Mouse (Mus musculus) hindbrain, embryonic 16.5 days (tissue): ENCODE measurements at regions not wholly inside any gene's neighbourhood (a gene's known extent, or its start where the extent isn't known, plus 50 kb on each side); places are given as distances from the start of the nearest gene placed in this dataset.

Source experiments
- ATAC-seq: fragments of 200-750 bp; cut with Nextera tagmentation; 2 replicates; pipeline ENCODE4 v1.8.0; 2017; ENCODE audit warnings: moderate TSS enrichment, moderate library complexity
- H3K27ac ChIP-seq: fragments of 300-500 bp; sonication (generic); 2 replicates; pipeline ENCODE4 v1.5.1; 2014; ENCODE audit warnings: low read depth, mild to moderate bottlenecking, control low read depth, low read length, moderate library complexity
- H3K27me3 ChIP-seq: fragments of 300-500 bp; sonication (generic); replicated peaks from 2 replicates; pipeline ENCODE4 v1.6.1; 2014; ENCODE audit warnings: low read length; ENCODE audit not compliant: control insufficient read depth, insufficient read depth
- H3K36me3 ChIP-seq: fragments of 300-500 bp; sonication (generic); 2 replicates; pipeline ENCODE4 v1.6.1; 2014; ENCODE audit warnings: mild to moderate bottlenecking, low read length, moderate library complexity, mixed read lengths; ENCODE audit not compliant: control insufficient read depth, insufficient read depth
- H3K4me1 ChIP-seq: fragments of 300-500 bp; sonication (generic); 2 replicates; pipeline ENCODE4 v1.6.1; 2014; ENCODE audit warnings: low read depth, low read length; ENCODE audit not compliant: control insufficient read depth, insufficient read depth
- H3K4me2 ChIP-seq: fragments of 300-500 bp; sonication (generic); 2 replicates; pipeline ENCODE4 v1.6.1; 2014; ENCODE audit warnings: mild to moderate bottlenecking, low read length, control low read depth, moderate library complexity
- H3K4me3 ChIP-seq: fragments of 300-500 bp; sonication (generic); 2 replicates; pipeline ENCODE4 v1.5.1; 2014; ENCODE audit warnings: mild to moderate bottlenecking, low read length, control low read depth, moderate library complexity
- H3K9ac ChIP-seq: fragments of 300-500 bp; sonication (generic); 2 replicates; pipeline ENCODE4 v1.6.1; 2014; ENCODE audit warnings: low read depth, mild to moderate bottlenecking, control low read depth, low read length, moderate library complexity
- H3K9me3 ChIP-seq: fragments of 300-500 bp; sonication (generic); 2 replicates; pipeline ENCODE4 v1.6.1; 2014; ENCODE audit warnings: mild to moderate bottlenecking, low read length, moderate library complexity; ENCODE audit not compliant: control insufficient read depth
- WGBS: fragments of 180-500 bp; shearing (Covaris S2); extraction: QIAGEN DNeasy Blood & Tissue Kit; methylation state at CpG from one replicate; pipeline ENCODE4 v1.1.7; 2014; 5-methylcytosine and 5-hydroxymethylcytosine counted together

DNA sequence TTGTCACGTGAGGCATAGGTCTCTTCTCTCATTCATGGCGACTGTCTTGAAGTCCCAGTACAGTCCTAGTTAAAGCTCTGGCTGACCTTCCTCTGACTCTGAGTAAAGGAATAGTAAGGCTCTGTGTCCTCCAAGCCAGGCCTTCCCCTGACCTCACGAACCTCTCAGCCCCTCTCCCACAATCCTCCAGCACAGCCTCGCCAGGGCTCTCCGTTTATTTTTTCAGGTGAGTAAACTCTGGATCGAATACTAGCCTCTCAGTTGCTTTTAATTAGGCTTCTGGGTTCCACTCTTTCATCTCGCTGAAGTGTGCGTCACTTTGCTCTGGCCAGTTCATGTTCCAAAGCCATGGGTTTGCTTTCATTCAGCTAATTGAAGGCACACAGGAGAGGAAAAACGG is 133.8 kb downstream of the Mylk4 start:
- H3K36me3 ChIP-seq: no peaks in the 10 kb centered on the region
- no peak for ATAC-seq
- H3K4me1 ChIP-seq: no peaks in the 10 kb centered on the region
- H3K27ac ChIP-seq: no peak overlapping the region
- H3K9ac ChIP-seq: no peak overlapping the region
- H3K4me3 ChIP-seq: no peak overlapping the region
- WGBS: 75% methylated on average over 9 of the region's 9 CpGs
- H3K9me3 ChIP-seq: no peaks in the 10 kb centered on the region
- H3K4me2 ChIP-seq: no peak overlapping the region
- no peaks in the 10 kb centered on the region for H3K27me3 ChIP-seq

DNA sequence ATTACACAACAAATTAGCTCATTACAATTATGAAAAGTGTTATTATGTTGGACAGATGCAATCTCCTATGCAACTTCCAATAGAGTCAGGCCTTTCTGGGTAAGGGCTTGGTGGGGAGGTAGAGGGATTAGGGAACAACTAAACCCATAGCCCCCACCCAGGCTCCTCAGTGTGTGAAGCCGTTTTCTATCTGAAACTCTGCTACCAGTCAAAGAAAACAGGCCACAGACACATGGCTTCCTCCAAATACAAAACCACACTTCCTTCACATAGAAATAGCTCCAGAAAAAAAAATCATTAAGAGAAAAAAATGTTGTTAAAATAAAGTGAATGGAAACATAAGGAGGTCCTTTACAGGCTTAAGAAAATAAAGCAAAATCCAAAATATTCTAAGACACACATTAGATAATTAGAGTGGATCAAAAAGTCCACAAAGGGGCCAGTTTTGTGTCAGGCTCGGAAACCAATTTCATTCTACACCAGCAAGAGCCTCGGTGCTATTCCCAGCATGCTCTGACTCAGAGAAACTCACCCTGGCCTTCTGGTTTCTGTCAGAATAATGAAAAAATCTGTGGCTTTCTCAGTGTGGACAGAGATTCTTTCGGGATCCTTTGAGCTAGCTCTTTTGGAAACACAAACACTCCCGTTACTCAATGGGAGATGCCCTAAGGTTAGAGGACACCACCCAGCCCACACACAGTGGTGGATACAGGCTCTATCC is 140.6 kb downstream of the Mylk4 start:
- no peak for ATAC-seq
- no peaks in the 10 kb centered on the region for H3K27me3 ChIP-seq
- no peaks in the 10 kb centered on the region for H3K4me1 ChIP-seq
- H3K27ac ChIP-seq: no peak overlapping the region
- H3K4me2 ChIP-seq: no peak overlapping the region
- no peak overlapping the region for H3K4me3 ChIP-seq
- H3K9ac ChIP-seq: no peak overlapping the region
- 69% methylated on average over 5 of the region's 5 CpGs for WGBS
- no peaks in the 10 kb centered on the region for H3K9me3 ChIP-seq
- no peaks in the 10 kb centered on the region for H3K36me3 ChIP-seq

DNA sequence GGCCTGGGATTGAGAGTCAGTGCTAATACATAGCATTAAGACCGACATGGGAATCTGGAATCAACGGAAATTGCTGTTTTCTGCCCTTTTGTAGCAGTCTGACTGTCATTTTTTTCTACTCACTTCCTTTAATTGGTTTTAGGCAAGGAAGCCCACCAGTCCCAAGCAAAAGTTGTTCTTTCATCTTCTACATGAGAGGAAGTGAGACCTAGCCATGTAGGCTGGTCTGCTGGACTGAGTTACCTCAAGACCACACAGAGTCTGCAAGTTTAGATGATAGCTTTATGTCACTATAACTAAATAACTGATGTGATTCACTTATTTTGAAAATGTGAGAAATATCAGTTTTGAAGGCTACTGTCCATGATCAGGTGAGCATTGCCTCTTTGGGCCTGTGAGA is 142.8 kb downstream of the Mylk4 start:
- no peak overlapping the region for H3K27ac ChIP-seq
- no peaks in the 10 kb centered on the region for H3K9me3 ChIP-seq
- H3K4me3 ChIP-seq: no peak overlapping the region
- 88% methylated on average over 2 of the region's 2 CpGs for WGBS
- H3K27me3 ChIP-seq: no peaks in the 10 kb centered on the region
- no peak overlapping the region for H3K4me2 ChIP-seq
- H3K4me1 ChIP-seq: no peaks in the 10 kb centered on the region
- no peaks in the 10 kb centered on the region for H3K36me3 ChIP-seq
- no peak overlapping the region for H3K9ac ChIP-seq
- no peak for ATAC-seq

DNA sequence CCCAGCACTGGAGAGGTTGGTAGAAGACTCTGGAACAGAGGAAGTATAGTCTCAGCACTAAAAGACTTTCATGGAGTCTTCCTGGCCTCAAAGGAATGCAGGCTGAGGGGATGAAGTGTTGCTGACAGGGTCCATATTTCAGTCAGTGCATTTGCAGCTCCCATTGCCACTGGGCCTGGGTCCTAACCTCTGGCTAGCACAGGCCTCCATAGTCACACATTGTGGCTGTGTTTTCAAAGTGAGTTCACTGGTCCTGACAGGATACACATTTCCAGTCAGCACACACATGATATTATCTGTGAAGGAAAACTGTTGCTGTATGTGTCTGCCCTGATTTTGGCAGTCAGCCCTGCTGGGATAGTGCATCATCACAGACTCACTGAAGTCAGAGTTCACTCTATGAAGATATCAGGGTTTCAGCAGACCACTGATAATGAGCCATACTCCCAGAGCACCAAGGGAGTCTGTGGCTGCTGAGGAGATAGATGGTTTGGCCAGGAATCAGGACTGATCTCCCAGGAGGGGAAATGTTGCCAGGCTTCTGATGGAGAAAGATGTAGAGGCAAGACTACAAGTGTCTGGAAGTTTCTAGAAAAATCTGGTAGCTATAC is 153.5 kb downstream of the Mylk4 start:
- H3K9me3 ChIP-seq: no peaks in the 10 kb centered on the region
- H3K27me3 ChIP-seq: no peaks in the 10 kb centered on the region
- H3K9ac ChIP-seq: no peak overlapping the region
- no peak for ATAC-seq
- no peaks in the 10 kb centered on the region for H3K4me1 ChIP-seq
- H3K36me3 ChIP-seq: no peaks in the 10 kb centered on the region
- no peak overlapping the region for H3K4me2 ChIP-seq
- H3K4me3 ChIP-seq: no peak overlapping the region
- H3K27ac ChIP-seq: no peak overlapping the region

DNA sequence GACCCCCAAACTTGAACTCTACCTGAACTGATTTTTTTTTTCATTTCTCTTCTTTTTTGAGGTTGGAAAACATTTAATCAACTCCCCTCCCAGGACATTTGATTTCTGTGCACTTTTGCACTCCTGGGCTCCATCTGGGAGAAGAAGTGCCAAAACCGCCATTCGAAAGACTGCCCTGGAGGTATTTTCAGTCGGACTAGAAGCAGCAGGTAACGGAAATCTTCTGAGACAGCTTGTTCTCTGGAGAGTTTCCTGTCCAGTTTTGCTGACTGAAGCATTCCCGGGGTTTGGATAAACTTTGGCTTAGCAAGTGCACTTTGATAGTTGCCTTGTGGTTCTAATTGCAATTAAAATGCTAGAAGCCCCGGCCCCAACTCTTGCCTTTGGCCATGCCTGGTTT is 169.8 kb downstream of the Mylk4 start:
- no peak overlapping the region for H3K27ac ChIP-seq
- H3K36me3 ChIP-seq: no peaks in the 10 kb centered on the region
- H3K9me3 ChIP-seq: no peaks in the 10 kb centered on the region
- no peaks in the 10 kb centered on the region for H3K27me3 ChIP-seq
- 54% methylated on average over 6 of the region's 6 CpGs for WGBS
- no peak overlapping the region for H3K9ac ChIP-seq
- no peak overlapping the region for H3K4me3 ChIP-seq
- H3K4me1 ChIP-seq: no peaks in the 10 kb centered on the region; the same call in 1 of the 2 replicates
- ATAC-seq: no peak
- no peak overlapping the region for H3K4me2 ChIP-seq

DNA sequence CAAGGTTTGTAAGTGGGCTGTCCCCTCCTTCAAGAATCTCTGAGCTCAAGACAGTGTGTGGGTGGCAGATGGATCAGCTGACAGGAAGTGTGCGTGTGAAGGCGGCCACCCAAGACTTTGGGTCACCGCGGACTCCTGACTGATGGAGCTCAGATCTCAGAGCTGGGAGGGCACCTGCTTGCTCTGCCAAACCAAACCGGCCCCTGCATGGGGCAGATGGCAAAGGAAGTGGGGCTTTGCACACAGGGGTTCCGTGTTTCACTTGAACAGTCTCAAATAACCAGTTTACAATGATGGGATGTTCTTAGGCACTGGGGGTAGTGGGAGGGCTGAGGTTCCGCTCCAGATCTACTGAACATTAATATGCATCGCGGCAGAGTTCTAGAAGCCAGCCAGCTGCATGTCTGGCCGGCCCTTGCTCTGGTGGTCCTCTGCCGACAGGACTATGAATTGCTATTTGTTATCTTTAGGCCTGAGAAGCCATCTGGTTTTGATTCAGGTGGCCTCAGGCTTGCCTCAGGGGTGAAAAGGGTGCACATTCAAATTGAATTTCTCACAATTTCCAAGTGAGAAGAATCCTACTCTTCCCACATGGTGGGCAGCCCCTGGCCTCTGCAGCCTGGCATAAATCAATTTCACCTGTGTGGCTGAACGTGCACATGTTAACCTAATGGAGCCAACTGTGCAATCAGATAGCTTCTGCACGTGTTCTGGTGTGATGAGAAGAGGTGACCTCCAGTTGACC is 172.0 kb downstream of the Mylk4 start:
- Histone ChIP-seq H3K36me3 (no peaks in the 10 kb centered on the region), H3K27ac (no peak overlapping the region), H3K27me3 (no peaks in the 10 kb centered on the region), H3K4me1 (no peaks in the 10 kb centered on the region; the same call in 1 of the 2 replicates), H3K9me3 (no peaks in the 10 kb centered on the region), H3K4me2 (no peak overlapping the region), H3K4me3 (no peak overlapping the region), H3K9ac (no peak overlapping the region)
- no peak for ATAC-seq
- WGBS: 73% methylated on average over 13 of the region's 13 CpGs

DNA sequence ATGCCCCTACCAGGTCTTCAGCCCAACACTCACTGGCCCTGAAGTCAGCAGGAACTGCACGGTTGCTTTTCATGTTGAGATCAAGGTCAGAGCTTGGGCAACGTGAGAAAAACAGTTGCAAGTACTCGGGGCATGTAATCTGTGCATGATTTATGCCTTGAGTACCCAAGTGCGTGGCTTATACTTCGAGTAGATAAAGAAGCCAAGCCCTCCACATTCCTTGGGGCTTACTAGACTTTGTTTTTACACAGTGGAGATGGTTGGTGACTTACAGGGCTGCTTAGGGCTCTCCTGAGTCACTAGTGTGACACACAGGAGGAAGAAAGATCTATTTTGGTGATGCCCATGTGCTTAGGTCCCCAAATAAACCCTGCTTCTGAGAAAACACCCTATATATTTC is 172.8 kb downstream of the Mylk4 start:
- H3K4me1 ChIP-seq: no peaks in the 10 kb centered on the region; the same call in 1 of the 2 replicates
- no peak overlapping the region for H3K27ac ChIP-seq
- no peak for ATAC-seq
- H3K9ac ChIP-seq: no peak overlapping the region
- no peaks in the 10 kb centered on the region for H3K27me3 ChIP-seq
- H3K9me3 ChIP-seq: no peaks in the 10 kb centered on the region
- no peaks in the 10 kb centered on the region for H3K36me3 ChIP-seq
- no peak overlapping the region for H3K4me2 ChIP-seq
- WGBS: 73% methylated on average over 5 of the region's 5 CpGs
- no peak overlapping the region for H3K4me3 ChIP-seq

DNA sequence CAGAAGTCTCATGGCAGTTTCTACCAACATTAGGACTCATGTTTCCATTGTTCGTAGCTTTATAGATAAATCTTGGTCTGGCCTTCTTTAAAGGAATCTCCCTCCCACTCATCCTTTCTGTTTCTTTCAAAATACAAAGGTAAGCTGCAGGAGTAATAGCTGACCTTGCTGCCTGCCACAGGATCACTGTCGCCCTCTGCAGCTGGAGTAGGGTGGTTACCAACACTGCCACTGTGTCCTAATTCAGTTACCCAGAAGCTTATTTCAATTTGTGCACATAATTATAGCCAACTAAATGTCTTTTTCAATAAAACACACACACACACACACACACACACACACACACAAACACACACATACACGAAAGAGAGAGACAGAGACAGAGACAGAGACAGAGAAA is 175.3 kb downstream of the Mylk4 start:
- no peak for ATAC-seq
- Histone ChIP-seq H3K27ac (no peak overlapping the region), H3K36me3 (no peaks in the 10 kb centered on the region), H3K9me3 (no peaks in the 10 kb centered on the region), H3K27me3 (no peaks in the 10 kb centered on the region), H3K9ac (no peak overlapping the region), H3K4me1 (no peaks in the 10 kb centered on the region), H3K4me2 (no peak overlapping the region), H3K4me3 (no peak overlapping the region)
- WGBS: 88% methylated on average over 3 of the region's 3 CpGs

DNA sequence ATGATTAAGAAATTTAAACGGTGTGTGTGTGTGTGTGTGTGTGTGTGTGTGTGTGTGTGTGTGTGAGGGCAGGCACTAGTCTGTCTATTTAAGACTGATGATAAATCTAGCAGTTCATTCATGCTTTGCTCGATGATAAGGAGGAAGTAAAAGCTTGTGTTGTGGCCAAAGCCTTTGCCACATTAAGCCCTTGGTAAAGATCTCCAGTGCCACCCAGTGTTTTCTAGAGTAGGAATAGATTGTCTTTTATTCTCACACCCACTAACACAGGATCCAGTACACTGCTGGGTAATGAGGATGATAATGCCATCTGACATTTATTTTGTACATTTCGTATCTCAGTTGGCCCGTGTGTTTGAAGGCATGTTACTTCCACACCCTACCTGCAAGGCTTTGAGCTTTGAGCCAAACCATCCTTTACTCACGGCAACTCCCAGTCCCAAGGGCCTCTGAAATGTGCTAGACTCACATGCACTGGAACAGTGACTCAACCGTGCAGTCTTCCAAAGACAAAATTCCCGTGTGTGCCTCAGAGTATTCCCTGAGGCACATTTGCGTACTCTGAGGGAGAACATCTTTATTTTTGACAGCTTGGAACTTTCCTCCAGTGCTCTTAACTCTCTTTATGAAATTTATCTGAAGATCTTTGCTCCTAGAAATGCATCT is 179.7 kb downstream of the Mylk4 start:
- Histone ChIP-seq H3K4me3 (no peak overlapping the region), H3K27ac (no peak overlapping the region), H3K36me3 (no peaks in the 10 kb centered on the region), H3K9ac (no peak overlapping the region), H3K9me3 (no peaks in the 10 kb centered on the region), H3K4me1 (no peaks in the 10 kb centered on the region), H3K27me3 (no peaks in the 10 kb centered on the region), H3K4me2 (no peak overlapping the region)
- WGBS: 70% methylated on average over 8 of the region's 8 CpGs
- no peak for ATAC-seq
